Mouse (Mus musculus) liver, embryonic 14.5 days (tissue): ENCODE data around the gene Tesk1.

Source experiments
- CTCF ChIP-seq: IDR thresholded peaks from 2 replicates; pipeline ENCODE4 v1.5.1; 2016; ENCODE audit warnings: antibody characterized with exemption, low read depth, control low read depth
- EP300 ChIP-seq: IDR thresholded peaks from 2 replicates; pipeline ENCODE4 v1.6.1; 2016; ENCODE audit warnings: antibody characterized with exemption, low read depth

DNA sequence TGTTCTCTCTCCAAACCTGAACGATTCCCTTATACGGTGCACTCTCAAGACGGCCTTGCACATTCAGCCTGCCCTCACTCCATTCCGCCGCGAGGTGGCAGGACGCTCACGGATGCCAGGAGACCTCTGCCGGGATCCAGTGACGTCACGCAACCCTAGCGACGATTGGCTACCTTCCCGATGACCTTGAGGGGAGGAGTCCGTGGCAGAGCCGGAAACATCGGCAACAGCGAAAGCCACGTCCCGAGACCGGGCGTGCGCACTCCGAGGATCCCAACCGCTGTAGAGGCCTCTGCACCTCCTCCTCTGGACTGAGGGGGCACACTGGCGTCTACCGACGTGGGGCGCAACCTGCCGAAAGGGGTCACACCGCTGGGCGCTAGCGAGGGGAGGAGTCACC lies 305 bp downstream of the Tesk1 start:
- peak; percentile 99 for TF ChIP-seq CTCF
- no peak for TF ChIP-seq EP300
